Mouse (Mus musculus): ENCODE measurements at regions not wholly inside any gene's neighbourhood (a gene's known extent, or its start where the extent isn't known, plus 50 kb on each side); places are given as distances from the start of the nearest gene placed in this dataset.

GRCm38 (mm10) chr17:89592826-89593225, 317.4 kb downstream of the Gm10184 start:
- Histone ChIP-seq H3K4me1 (ENCODE audit: control insufficient read depth, insufficient read depth, low read length) (no peaks in the 10 kb centered on the region), H3K27ac (ENCODE audit: low read depth, low read length) (no peak overlapping the region), H3K4me2 (ENCODE audit: low read length) (no peak overlapping the region), H3K9me3 (replicated peaks; ENCODE audit: control insufficient read depth, low read length) (no peaks in the 10 kb centered on the region), H3K9ac (ENCODE audit: low read length) (no peak overlapping the region), H3K36me3 (ENCODE audit: control insufficient read depth, insufficient read depth, low read length) (no peaks in the 10 kb centered on the region), H3K4me3 (ENCODE audit: low read depth, low read length) (no peak overlapping the region), H3K27me3 (replicated peaks; ENCODE audit: control insufficient read depth, insufficient read depth, low read length) (no peaks in the 10 kb centered on the region)
- DNase-seq (ENCODE audit: low spot score) (no peak), ATAC-seq (no peak)
- 77% methylated on average over 3 of the region's 3 CpGs for WGBS

- ATAC-seq (peak; percentile 58), DNase-seq (ENCODE audit: low spot score) (peak; percentile 54)
- Histone ChIP-seq H3K4me3 (ENCODE audit: low read depth, low read length) (no peak overlapping the region), H3K9me3 (replicated peaks; ENCODE audit: control insufficient read depth, low read length) (no peaks in the 10 kb centered on the region), H3K9ac (ENCODE audit: low read length) (no peak overlapping the region), H3K36me3 (ENCODE audit: control insufficient read depth, insufficient read depth, low read length) (no peaks in the 10 kb centered on the region), H3K27me3 (replicated peaks; ENCODE audit: control insufficient read depth, insufficient read depth, low read length) (no peaks in the 10 kb centered on the region), H3K4me2 (ENCODE audit: low read length) (no peak overlapping the region), H3K27ac (ENCODE audit: low read depth, low read length) (no peak overlapping the region), H3K4me1 (ENCODE audit: control insufficient read depth, insufficient read depth, low read length) (no peaks in the 10 kb centered on the region)
Measured at GRCm38 (mm10) chr17:89559506-89559905, 350.7 kb downstream of the Gm10184 start.

GRCm38 (mm10) chr17:89554754-89555153, 354.3 kb upstream of the Fshr start:
- 44% methylated on average over 1 of the region's 1 CpGs for WGBS
- DNase-seq (ENCODE audit: low spot score) = no peak
- no peak overlapping the region for H3K9ac ChIP-seq (ENCODE audit: low read length)

GRCm38 (mm10) chr17:89553597-89553996, 353.1 kb upstream of the Fshr start:
- Histone ChIP-seq H3K4me2 (ENCODE audit: low read length) (no peak overlapping the region), H3K27me3 (replicated peaks; ENCODE audit: control insufficient read depth, insufficient read depth, low read length) (no peaks in the 10 kb centered on the region), H3K4me3 (ENCODE audit: low read depth, low read length) (no peak overlapping the region), H3K36me3 (ENCODE audit: control insufficient read depth, insufficient read depth, low read length) (no peaks in the 10 kb centered on the region), H3K4me1 (ENCODE audit: control insufficient read depth, insufficient read depth, low read length) (no peaks in the 10 kb centered on the region), H3K27ac (ENCODE audit: low read depth, low read length) (no peak overlapping the region), H3K9me3 (replicated peaks; ENCODE audit: control insufficient read depth, low read length) (no peaks in the 10 kb centered on the region), H3K9ac (ENCODE audit: low read length) (no peak overlapping the region)
- 64% methylated on average over 3 of the region's 3 CpGs for WGBS
- no peak for ATAC-seq
- no peak for DNase-seq (ENCODE audit: low spot score)

More at GRCm38 (mm10) chr17:89554754-89555153, 354.3 kb upstream of the Fshr start:
- Histone ChIP-seq H3K36me3 (ENCODE audit: control insufficient read depth, insufficient read depth, low read length) (no peaks in the 10 kb centered on the region), H3K9me3 (replicated peaks; ENCODE audit: control insufficient read depth, low read length) (no peaks in the 10 kb centered on the region), H3K27me3 (replicated peaks; ENCODE audit: control insufficient read depth, insufficient read depth, low read length) (no peaks in the 10 kb centered on the region), H3K4me2 (ENCODE audit: low read length) (no peak overlapping the region), H3K4me3 (ENCODE audit: low read depth, low read length) (no peak overlapping the region), H3K27ac (ENCODE audit: low read depth, low read length) (no peak overlapping the region), H3K4me1 (ENCODE audit: control insufficient read depth, insufficient read depth, low read length) (no peaks in the 10 kb centered on the region)
- no peak for ATAC-seq

GRCm38 (mm10) chr17:89550758-89551157, 350.3 kb upstream of the Fshr start:
- ATAC-seq (no peak), DNase-seq (ENCODE audit: low spot score) (no peak)
- Histone ChIP-seq H3K4me1 (ENCODE audit: control insufficient read depth, insufficient read depth, low read length) (no peaks in the 10 kb centered on the region), H3K4me2 (ENCODE audit: low read length) (no peak overlapping the region), H3K9me3 (replicated peaks; ENCODE audit: control insufficient read depth, low read length) (no peaks in the 10 kb centered on the region), H3K36me3 (ENCODE audit: control insufficient read depth, insufficient read depth, low read length) (no peaks in the 10 kb centered on the region), H3K4me3 (ENCODE audit: low read depth, low read length) (no peak overlapping the region), H3K27me3 (replicated peaks; ENCODE audit: control insufficient read depth, insufficient read depth, low read length) (no peaks in the 10 kb centered on the region), H3K27ac (ENCODE audit: low read depth, low read length) (no peak overlapping the region), H3K9ac (ENCODE audit: low read length) (no peak overlapping the region)
- 74% methylated on average over 3 of the region's 3 CpGs for WGBS

- H3K27ac ChIP-seq (ENCODE audit: low read depth, low read length) = no peak overlapping the region
- no peak for ATAC-seq
- no peaks in the 10 kb centered on the region for H3K9me3 ChIP-seq (replicated peaks; ENCODE audit: control insufficient read depth, low read length)
- H3K36me3 ChIP-seq (ENCODE audit: control insufficient read depth, insufficient read depth, low read length) = no peaks in the 10 kb centered on the region
- H3K4me3 ChIP-seq (ENCODE audit: low read depth, low read length) = no peak overlapping the region
- WGBS = 70% methylated on average over 4 of the region's 4 CpGs
- no peaks in the 10 kb centered on the region for H3K4me1 ChIP-seq (ENCODE audit: control insufficient read depth, insufficient read depth, low read length)
- DNase-seq (ENCODE audit: low spot score) = no peak
- no peak overlapping the region for H3K4me2 ChIP-seq (ENCODE audit: low read length)
- H3K9ac ChIP-seq (ENCODE audit: low read length) = no peak overlapping the region
- no peaks in the 10 kb centered on the region for H3K27me3 ChIP-seq (replicated peaks; ENCODE audit: control insufficient read depth, insufficient read depth, low read length)
Measured at GRCm38 (mm10) chr17:89521912-89522311, 321.4 kb upstream of the Fshr start.

- DNase-seq (ENCODE audit: low spot score) = peak; percentile 7
- WGBS = 64% methylated on average over 2 of the region's 2 CpGs
Measured at GRCm38 (mm10) chr17:89519413-89519812, 318.9 kb upstream of the Fshr start.

GRCm38 (mm10) chr17:89505288-89505687, 304.8 kb upstream of the Fshr start:
- ATAC-seq (no peak), DNase-seq (ENCODE audit: low spot score) (no peak)
- H3K4me3 ChIP-seq (ENCODE audit: low read depth, low read length) = no peak overlapping the region
- H3K4me2 ChIP-seq (ENCODE audit: low read length) = no peak overlapping the region
- no peaks in the 10 kb centered on the region for H3K4me1 ChIP-seq (ENCODE audit: control insufficient read depth, insufficient read depth, low read length)
- no peaks in the 10 kb centered on the region for H3K36me3 ChIP-seq (ENCODE audit: control insufficient read depth, insufficient read depth, low read length)
- no peak overlapping the region for H3K9ac ChIP-seq (ENCODE audit: low read length)
- WGBS = 91% methylated on average over 3 of the region's 3 CpGs
- H3K9me3 ChIP-seq (replicated peaks; ENCODE audit: control insufficient read depth, low read length) = no peaks in the 10 kb centered on the region
- H3K27ac ChIP-seq (ENCODE audit: low read depth, low read length) = no peak overlapping the region
- H3K27me3 ChIP-seq (replicated peaks; ENCODE audit: control insufficient read depth, insufficient read depth, low read length) = no peaks in the 10 kb centered on the region

More at GRCm38 (mm10) chr17:89519413-89519812, 318.9 kb upstream of the Fshr start:
- no peak for ATAC-seq
- Histone ChIP-seq H3K27me3 (replicated peaks; ENCODE audit: control insufficient read depth, insufficient read depth, low read length) (no peaks in the 10 kb centered on the region), H3K9ac (ENCODE audit: low read length) (no peak overlapping the region), H3K36me3 (ENCODE audit: control insufficient read depth, insufficient read depth, low read length) (no peaks in the 10 kb centered on the region), H3K4me2 (ENCODE audit: low read length) (no peak overlapping the region), H3K4me1 (ENCODE audit: control insufficient read depth, insufficient read depth, low read length) (no peaks in the 10 kb centered on the region), H3K27ac (ENCODE audit: low read depth, low read length) (no peak overlapping the region), H3K9me3 (replicated peaks; ENCODE audit: control insufficient read depth, low read length) (no peaks in the 10 kb centered on the region), H3K4me3 (ENCODE audit: low read depth, low read length) (no peak overlapping the region)

GRCm38 (mm10) chr17:89493547-89493946, 293.1 kb upstream of the Fshr start:
- DNase-seq (ENCODE audit: low spot score) = no peak
- Histone ChIP-seq H3K27me3 (replicated peaks; ENCODE audit: control insufficient read depth, insufficient read depth, low read length) (no peaks in the 10 kb centered on the region), H3K36me3 (ENCODE audit: control insufficient read depth, insufficient read depth, low read length) (no peaks in the 10 kb centered on the region), H3K4me3 (ENCODE audit: low read depth, low read length) (no peak overlapping the region), H3K9me3 (replicated peaks; ENCODE audit: control insufficient read depth, low read length) (no peaks in the 10 kb centered on the region), H3K9ac (ENCODE audit: low read length) (no peak overlapping the region), H3K27ac (ENCODE audit: low read depth, low read length) (no peak overlapping the region), H3K4me1 (ENCODE audit: control insufficient read depth, insufficient read depth, low read length) (no peaks in the 10 kb centered on the region), H3K4me2 (ENCODE audit: low read length) (no peak overlapping the region)
- ATAC-seq = no peak
- WGBS = 80% methylated on average over 2 of the region's 2 CpGs

Data from forebrain, embryonic 14.5 days (tissue).